Mouse (Mus musculus): ENCODE measurements around the gene Zfp334. TPM values are rescaled to one million over a fixed set of nuclear protein-coding genes. Genes with fewer than 3 reads are reported as not detected.

Gene Zfp334
- total RNA-seq (2014; fragmentation: Nextera tagmentation): not detected in 2 replicates
- total RNA-seq (2017): 0.06 and 0.11 TPM in 2 replicates
- polyA plus RNA-seq (2012): not detected in 2 replicates

- no peaks in the 10 kb centered on the region for H3K36me3 ChIP-seq (replicated peaks)
- DNase-seq (ENCODE audit: low spot score): no peak
- no peaks in the 10 kb centered on the region; the same call in 1 of the 2 replicates for H3K9me3 ChIP-seq (replicated peaks)
- no peaks in the 10 kb centered on the region for H3K4me1 ChIP-seq (ENCODE audit: insufficient read depth, low read depth, low read length)
- peaks cover 2% of the 10 kb centered on the region; the same call in 1 of the 2 replicates for H3K27me3 ChIP-seq (ENCODE audit: insufficient read depth, low read length)
- no peak for TF ChIP-seq GATA1 (IDR thresholded peaks at IDR 0.05; ENCODE audit: borderline replicate concordance, low read length)
- no peak for ATAC-seq (ENCODE audit: extremely low read depth, insufficient number of reproducible peaks, low FRiP score, poor library complexity, severe bottlenecking)
- no peak within 1 kb of the TSS for H3K4me3 ChIP-seq (ENCODE audit: low read depth, low read length)
Observed at GRCm38 (mm10) chr2:165387844-165388495, at the start of gene Zfp334. Gene Zfp334, minus strand, starts transcription at chr2:165388259.

GRCm38 (mm10) chr2:165428694-165429093 is 40.6 kb upstream of the Zfp334 start:
- Histone ChIP-seq H3K4me3 (ENCODE audit: low read depth, low read length) (no peak overlapping the region), H3K36me3 (replicated peaks) (no peaks in the 10 kb centered on the region), H3K9me3 (replicated peaks) (no peaks in the 10 kb centered on the region), H3K4me1 (ENCODE audit: insufficient read depth, low read depth, low read length) (no peaks in the 10 kb centered on the region), H3K27me3 (ENCODE audit: insufficient read depth, low read length) (no peaks in the 10 kb centered on the region; the same call in 1 of the 2 replicates)
- no peak for DNase-seq (ENCODE audit: low spot score)
- TF ChIP-seq GATA1 (IDR thresholded peaks at IDR 0.05; ENCODE audit: borderline replicate concordance, low read length): no peak
- no peak for TF ChIP-seq CTCF (IDR thresholded peaks at IDR 0.05; ENCODE audit: low read depth, low read length)
- TF ChIP-seq POLR2AphosphoS5 (IDR thresholded peaks at IDR 0.05; ENCODE audit: insufficient replicate concordance, low read depth, low read length): no peak
- ATAC-seq (ENCODE audit: extremely low read depth, insufficient number of reproducible peaks, low FRiP score, poor library complexity, severe bottlenecking): no peak

GRCm38 (mm10) chr2:165420195-165420594 is 32.1 kb upstream of the Zfp334 start:
- TF ChIP-seq GATA1 (IDR thresholded peaks at IDR 0.05; ENCODE audit: borderline replicate concordance, low read length) (no peak), GATA2 (IDR thresholded peaks at IDR 0.05; ENCODE audit: borderline replicate concordance, low read depth, low read length) (no peak), CTCF (IDR thresholded peaks at IDR 0.05; ENCODE audit: low read depth, low read length) (no peak), TAL1 (conservative IDR thresholded peaks at IDR 0.05; ENCODE audit: low read depth, low read length) (no peak), POLR2AphosphoS5 (IDR thresholded peaks at IDR 0.05; ENCODE audit: insufficient replicate concordance, low read depth, low read length) (no peak)
- no peak overlapping the region for H3K4me3 ChIP-seq (ENCODE audit: low read depth, low read length)
- H3K27me3 ChIP-seq (ENCODE audit: insufficient read depth, low read length): peaks cover 2% of the 10 kb centered on the region; the same call in 1 of the 2 replicates
- DNase-seq (ENCODE audit: low spot score) (no peak), ATAC-seq (ENCODE audit: extremely low read depth, insufficient number of reproducible peaks, low FRiP score, poor library complexity, severe bottlenecking) (no peak)
- no peaks in the 10 kb centered on the region for H3K4me1 ChIP-seq (ENCODE audit: insufficient read depth, low read depth, low read length)
- no peaks in the 10 kb centered on the region for H3K36me3 ChIP-seq (replicated peaks)
- no peaks in the 10 kb centered on the region for H3K9me3 ChIP-seq (replicated peaks)

- no peak overlapping the region for H3K4me3 ChIP-seq (ENCODE audit: low read depth, low read length)
- no peak for DNase-seq (ENCODE audit: low spot score)
- no peaks in the 10 kb centered on the region for H3K4me1 ChIP-seq (ENCODE audit: insufficient read depth, low read depth, low read length)
- no peak for ATAC-seq (ENCODE audit: extremely low read depth, insufficient number of reproducible peaks, low FRiP score, poor library complexity, severe bottlenecking)
- peaks cover 2% of the 10 kb centered on the region; the same call in 1 of the 2 replicates for H3K27me3 ChIP-seq (ENCODE audit: insufficient read depth, low read length)
- H3K36me3 ChIP-seq (replicated peaks): no peaks in the 10 kb centered on the region
- H3K9me3 ChIP-seq (replicated peaks): no peaks in the 10 kb centered on the region
- TF ChIP-seq GATA1 (IDR thresholded peaks at IDR 0.05; ENCODE audit: borderline replicate concordance, low read length): no peak
- no peak for TF ChIP-seq POLR2AphosphoS5 (IDR thresholded peaks at IDR 0.05; ENCODE audit: insufficient replicate concordance, low read depth, low read length)
- TF ChIP-seq CTCF (IDR thresholded peaks at IDR 0.05; ENCODE audit: low read depth, low read length): no peak
- no peak for TF ChIP-seq GATA2 (IDR thresholded peaks at IDR 0.05; ENCODE audit: borderline replicate concordance, low read depth, low read length)
- no peak for TF ChIP-seq TAL1 (conservative IDR thresholded peaks at IDR 0.05; ENCODE audit: low read depth, low read length)
Observed at GRCm38 (mm10) chr2:165419670-165420111, 31.6 kb upstream of the Zfp334 start.

GRCm38 (mm10) chr2:165418577-165418976 is 30.5 kb upstream of the Zfp334 start:
- Histone ChIP-seq H3K9me3 (replicated peaks) (no peaks in the 10 kb centered on the region), H3K27me3 (ENCODE audit: insufficient read depth, low read length) (peaks cover 2% of the 10 kb centered on the region; the same call in 1 of the 2 replicates), H3K36me3 (replicated peaks) (no peaks in the 10 kb centered on the region), H3K4me1 (ENCODE audit: insufficient read depth, low read depth, low read length) (no peaks in the 10 kb centered on the region), H3K4me3 (ENCODE audit: low read depth, low read length) (no peak overlapping the region)
- DNase-seq (ENCODE audit: low spot score): no peak
- TF ChIP-seq GATA2 (IDR thresholded peaks at IDR 0.05; ENCODE audit: borderline replicate concordance, low read depth, low read length) (no peak), POLR2AphosphoS5 (IDR thresholded peaks at IDR 0.05; ENCODE audit: insufficient replicate concordance, low read depth, low read length) (no peak), CTCF (IDR thresholded peaks at IDR 0.05; ENCODE audit: low read depth, low read length) (no peak), GATA1 (IDR thresholded peaks at IDR 0.05; ENCODE audit: borderline replicate concordance, low read length) (no peak), TAL1 (conservative IDR thresholded peaks at IDR 0.05; ENCODE audit: low read depth, low read length) (no peak)
- ATAC-seq (ENCODE audit: extremely low read depth, insufficient number of reproducible peaks, low FRiP score, poor library complexity, severe bottlenecking): no peak

- TF ChIP-seq CTCF (IDR thresholded peaks at IDR 0.05; ENCODE audit: low read depth, low read length): no peak
- TF ChIP-seq POLR2AphosphoS5 (IDR thresholded peaks at IDR 0.05; ENCODE audit: insufficient replicate concordance, low read depth, low read length): no peak
- no peak for TF ChIP-seq GATA1 (IDR thresholded peaks at IDR 0.05; ENCODE audit: borderline replicate concordance, low read length)
- TF ChIP-seq GATA2 (IDR thresholded peaks at IDR 0.05; ENCODE audit: borderline replicate concordance, low read depth, low read length): no peak
- no peak for TF ChIP-seq TAL1 (conservative IDR thresholded peaks at IDR 0.05; ENCODE audit: low read depth, low read length)
- no peaks in the 10 kb centered on the region for H3K36me3 ChIP-seq (replicated peaks)
- no peak overlapping the region for H3K4me3 ChIP-seq (ENCODE audit: low read depth, low read length)
- peaks cover 2% of the 10 kb centered on the region; the same call in 1 of the 2 replicates for H3K27me3 ChIP-seq (ENCODE audit: insufficient read depth, low read length)
- no peak for DNase-seq (ENCODE audit: low spot score)
- H3K4me1 ChIP-seq (ENCODE audit: insufficient read depth, low read depth, low read length): no peaks in the 10 kb centered on the region
- ATAC-seq (ENCODE audit: extremely low read depth, insufficient number of reproducible peaks, low FRiP score, poor library complexity, severe bottlenecking): no peak
- H3K9me3 ChIP-seq (replicated peaks): no peaks in the 10 kb centered on the region
Observed at GRCm38 (mm10) chr2:165417291-165417690, 29.2 kb upstream of the Zfp334 start.
